Mouse (Mus musculus) heart, postnatal 0 days (tissue): ENCODE data around the gene Cpa5.

Experiments
- CTCF ChIP-seq: IDR thresholded peaks from 2 replicates; pipeline ENCODE4 v1.5.1; 2016; ENCODE audit warnings: antibody characterized with exemption, control low read depth, low read depth
- EP300 ChIP-seq: IDR thresholded peaks from 2 replicates; pipeline ENCODE4 v1.6.1; 2016; ENCODE audit warnings: antibody characterized with exemption, low read depth

GRCm38 (mm10) chr6:30675281-30675771 lies 64.5 kb downstream of the Cpa5 start:
- TF ChIP-seq CTCF (no peak), EP300 (no peak)
